Mouse (Mus musculus): Measurements from ENCODE around the gene Slc16a3.

GRCm38 (mm10) chr11:120984448-120985330, 36.4 kb downstream of the Slc16a3 start:
- TF ChIP-seq POLR2A (IDR thresholded peaks at IDR 0.05; ENCODE audit: low read depth, low read length) (no peak), CTCF (conservative IDR thresholded peaks at IDR 0.05; ENCODE audit: insufficient read depth, insufficient read length, low read depth, low read length) (no peak)
